Mouse (Mus musculus): ENCODE results near the gene Fmnl3. TPM values are rescaled to one million over a fixed set of nuclear protein-coding genes. Genes with fewer than 3 reads are reported as not detected.

The Fmnl3 gene
- polyA plus RNA-seq, 1 experiment from 2014 or later = 28.9 TPM

- 94% methylated on average over 5 of the region's 5 CpGs for whole genome bisulfite sequencing
These were observed 59.7 kb downstream of the Fmnl3 start for GRCm38 (mm10) chr15:99310617-99311016.

GRCm38 (mm10) chr15:99309549-99309948, 60.7 kb downstream of the Fmnl3 start:
- no peak for ATAC-seq (ENCODE audit: insufficient number of reproducible peaks, low FRiP score, low TSS enrichment, low read depth)
- 88% methylated on average over 9 of the region's 9 CpGs for WGBS

More at GRCm38 (mm10) chr15:99310617-99311016, 59.7 kb downstream of the Fmnl3 start:
- no peak overlapping the region for H3K27ac ChIP-seq (replicated peaks)
- ATAC-seq (ENCODE audit: insufficient number of reproducible peaks, low FRiP score, low TSS enrichment, low read depth) = no peak
- no peak overlapping the region for H3K9ac ChIP-seq
- no peak overlapping the region for H3K4me3 ChIP-seq (replicated peaks)
- no peaks in the 10 kb centered on the region for H3K9me3 ChIP-seq (replicated peaks)
- peaks cover 93% of the 10 kb centered on the region for H3K36me3 ChIP-seq
- no peaks in the 10 kb centered on the region for H3K4me1 ChIP-seq
- no peaks in the 10 kb centered on the region for H3K27me3 ChIP-seq
- H3K4me2 ChIP-seq (replicated peaks) = no peak overlapping the region

GRCm38 (mm10) chr15:99307476-99307875, 62.8 kb downstream of the Fmnl3 start:
- no peaks in the 10 kb centered on the region for H3K4me1 ChIP-seq
- H3K4me3 ChIP-seq (replicated peaks) = no peak overlapping the region
- H3K27me3 ChIP-seq = no peaks in the 10 kb centered on the region
- H3K27ac ChIP-seq (replicated peaks) = no peak overlapping the region
- H3K9me3 ChIP-seq (replicated peaks) = no peaks in the 10 kb centered on the region
- H3K9ac ChIP-seq = no peak overlapping the region
- no peak overlapping the region for H3K4me2 ChIP-seq (replicated peaks)
- WGBS = 82% methylated on average over 9 of the region's 9 CpGs
- H3K36me3 ChIP-seq = peaks cover 86% of the 10 kb centered on the region
- no peak for ATAC-seq (ENCODE audit: insufficient number of reproducible peaks, low FRiP score, low TSS enrichment, low read depth)

More at GRCm38 (mm10) chr15:99309549-99309948, 60.7 kb downstream of the Fmnl3 start:
- Histone ChIP-seq H3K9ac (no peak overlapping the region), H3K27me3 (no peaks in the 10 kb centered on the region), H3K9me3 (replicated peaks) (no peaks in the 10 kb centered on the region), H3K4me2 (replicated peaks) (no peak overlapping the region), H3K4me1 (no peaks in the 10 kb centered on the region), H3K36me3 (peaks cover 93% of the 10 kb centered on the region), H3K4me3 (replicated peaks) (no peak overlapping the region), H3K27ac (replicated peaks) (no peak overlapping the region)

DNA sequence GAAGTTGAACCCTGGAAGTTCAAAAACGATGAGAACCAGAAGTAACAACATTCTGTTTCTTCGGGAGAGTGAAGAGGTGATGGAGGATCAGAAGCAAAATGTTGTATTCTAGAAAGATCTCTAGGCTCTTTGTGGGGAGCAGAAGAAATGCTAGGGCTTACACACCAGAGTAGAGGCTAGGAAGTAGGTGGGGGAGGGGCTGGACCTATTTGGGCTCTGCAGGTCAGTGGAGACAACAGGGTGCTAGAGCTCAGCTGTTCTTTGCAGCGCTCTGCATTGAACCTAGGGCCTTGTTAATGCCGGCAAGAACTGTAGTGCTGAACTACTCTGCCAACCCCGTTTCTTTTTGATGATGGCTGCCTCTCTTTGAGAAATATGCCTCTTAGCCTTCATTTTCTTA, 74.1 kb downstream of the Fmnl3 start:
- WGBS = 41% methylated on average over 5 of the region's 5 CpGs
- Histone ChIP-seq H3K9me3 (replicated peaks) (no peaks in the 10 kb centered on the region), H3K27me3 (no peaks in the 10 kb centered on the region), H3K4me1 (peaks cover 17% of the 10 kb centered on the region; the same call in 1 of the 2 replicates), H3K4me2 (replicated peaks) (peak overlapping the region; percentile 73), H3K36me3 (no peaks in the 10 kb centered on the region), H3K27ac (replicated peaks) (peak overlapping the region; percentile 93), H3K9ac (0 out of 2 replicates have a peak overlapping the region, but pooled peaks have one; percentile 51), H3K4me3 (replicated peaks) (peak overlapping the region; percentile 73)
- ATAC-seq (ENCODE audit: insufficient number of reproducible peaks, low FRiP score, low TSS enrichment, low read depth) = no peak

DNA sequence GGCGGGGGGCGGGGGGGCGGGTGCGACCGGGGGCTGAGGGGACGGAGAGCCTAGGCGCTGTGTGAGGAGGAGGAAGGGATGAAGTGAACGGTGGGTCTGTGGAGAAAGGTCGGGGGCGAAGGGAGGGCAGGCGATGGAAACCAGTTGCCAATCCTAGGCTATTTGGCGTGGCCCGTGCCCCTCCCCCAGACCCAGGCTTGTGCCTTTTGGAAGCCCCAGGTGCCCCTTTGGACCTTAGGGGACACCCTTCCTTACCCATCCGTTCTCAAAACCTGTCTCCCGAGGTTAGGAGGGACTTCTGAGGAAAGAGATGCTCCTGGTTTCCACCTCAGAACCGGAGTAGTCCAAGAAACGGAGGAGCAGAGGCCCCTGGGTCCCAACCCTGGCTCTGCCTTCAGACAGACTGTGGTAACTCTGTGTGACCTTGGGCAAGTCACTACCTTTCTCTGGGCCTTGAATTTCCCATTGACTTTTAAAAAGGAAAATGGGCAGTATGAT, 74.7 kb downstream of the Fmnl3 start, which contains the start of gene Fam186b:
TSS of gene Fam186b (minus strand) at position 405 of the 498 bp plus-strand sequence.
- no peaks in the 10 kb centered on the region for H3K9me3 ChIP-seq (replicated peaks)
- H3K27ac ChIP-seq (replicated peaks) = peak within 1 kb of the TSS; percentile 93
- H3K27me3 ChIP-seq = no peaks in the 10 kb centered on the region
- H3K4me3 ChIP-seq (replicated peaks) = peak within 1 kb of the TSS; percentile 73
- H3K36me3 ChIP-seq = no peaks in the 10 kb centered on the region
- H3K9ac ChIP-seq = peak within 1 kb of the TSS; percentile 51
- under 1% methylated on average over 17 of the region's 17 CpGs for WGBS
- ATAC-seq (ENCODE audit: insufficient number of reproducible peaks, low FRiP score, low TSS enrichment, low read depth) = no peak; the same call in 1 of the 2 replicates
- H3K4me1 ChIP-seq = peaks cover 17% of the 10 kb centered on the region; the same call in 1 of the 2 replicates
- peak within 1 kb of the TSS; percentile 73 for H3K4me2 ChIP-seq (replicated peaks)

- H3K9ac ChIP-seq = peak within 1 kb of the TSS; percentile 51
- H3K4me2 ChIP-seq (replicated peaks) = peak within 1 kb of the TSS; percentile 73
- H3K36me3 ChIP-seq = no peaks in the 10 kb centered on the region
- H3K27me3 ChIP-seq = no peaks in the 10 kb centered on the region
- under 1% methylated on average over 53 of the region's 64 CpGs for WGBS
- H3K9me3 ChIP-seq (replicated peaks) = no peaks in the 10 kb centered on the region
- H3K27ac ChIP-seq (replicated peaks) = peak within 1 kb of the TSS; percentile 93
- ATAC-seq (ENCODE audit: insufficient number of reproducible peaks, low FRiP score, low TSS enrichment, low read depth) = peak; percentile 95
- peak within 1 kb of the TSS; percentile 73 for H3K4me3 ChIP-seq (replicated peaks)
- H3K4me1 ChIP-seq = peaks cover 17% of the 10 kb centered on the region; the same call in 1 of the 2 replicates
These were observed 75.4 kb downstream of the Fmnl3 start, which contains the start of gene Prpf40b for GRCm38 (mm10) chr15:99294813-99295374. Gene Prpf40b (plus strand): TSS chr15:99295087.

GRCm38 (mm10) chr15:99294287-99294686, 76.0 kb downstream of the Fmnl3 start:
- H3K9ac ChIP-seq = peak overlapping the region; percentile 37; the same call in 1 of the 2 replicates
- H3K27ac ChIP-seq (replicated peaks) = peak overlapping the region; percentile 93
- peak overlapping the region; percentile 73 for H3K4me2 ChIP-seq (replicated peaks)
- H3K4me3 ChIP-seq (replicated peaks) = peak overlapping the region; percentile 73
- no peak for ATAC-seq (ENCODE audit: insufficient number of reproducible peaks, low FRiP score, low TSS enrichment, low read depth)
- WGBS = 21% methylated on average over 16 of the region's 16 CpGs
- no peaks in the 10 kb centered on the region for H3K27me3 ChIP-seq
- H3K9me3 ChIP-seq (replicated peaks) = no peaks in the 10 kb centered on the region
- H3K36me3 ChIP-seq = no peaks in the 10 kb centered on the region
- H3K4me1 ChIP-seq = peaks cover 17% of the 10 kb centered on the region; the same call in 1 of the 2 replicates

DNA sequence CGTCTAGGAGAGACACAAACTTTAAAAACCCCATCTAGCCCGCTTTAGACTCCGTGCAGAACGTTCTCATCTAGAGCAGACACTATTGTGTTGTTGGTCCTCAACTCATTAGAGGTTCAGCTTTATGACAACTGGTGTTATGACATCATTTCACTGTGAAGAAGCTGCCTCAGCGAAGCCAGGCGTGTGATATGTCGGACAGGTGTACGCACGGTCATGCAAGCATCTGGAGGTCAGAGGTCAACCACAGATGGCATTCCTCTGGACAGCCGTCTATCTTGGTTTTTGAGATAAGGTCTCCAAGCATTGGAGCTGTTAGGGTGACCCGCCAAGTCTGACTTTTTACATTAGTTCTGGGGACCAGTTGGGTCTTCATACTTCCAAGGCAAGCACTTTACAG, 79.7 kb downstream of the Fmnl3 start:
- Histone ChIP-seq H3K4me3 (replicated peaks) (no peak overlapping the region), H3K4me1 (peaks cover 7% of the 10 kb centered on the region; the same call in 1 of the 2 replicates), H3K27ac (replicated peaks) (no peak overlapping the region), H3K9me3 (replicated peaks) (no peaks in the 10 kb centered on the region), H3K4me2 (replicated peaks) (no peak overlapping the region), H3K36me3 (no peaks in the 10 kb centered on the region), H3K27me3 (no peaks in the 10 kb centered on the region), H3K9ac (no peak overlapping the region)
- 83% methylated on average over 11 of the region's 11 CpGs for WGBS
- ATAC-seq (ENCODE audit: insufficient number of reproducible peaks, low FRiP score, low TSS enrichment, low read depth) = no peak

DNA sequence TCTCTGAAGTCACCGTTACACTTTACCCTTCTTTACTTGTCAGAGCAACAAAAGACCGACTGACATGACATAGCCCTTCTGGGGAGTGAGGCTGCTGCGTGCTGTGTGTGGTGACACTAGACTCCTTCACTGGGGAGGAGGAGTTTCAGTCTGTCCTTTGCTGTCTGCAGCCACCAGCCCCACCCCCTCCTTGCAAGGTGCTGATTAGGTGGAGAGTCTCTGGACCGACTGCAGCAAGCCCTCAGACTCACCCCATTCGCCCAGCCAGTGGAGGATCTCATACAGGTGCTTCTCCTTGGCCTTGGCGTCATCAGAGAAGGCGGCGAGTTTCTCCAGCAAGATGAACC, 85.1 kb downstream of the Fmnl3 start:
- no peaks in the 10 kb centered on the region for H3K9me3 ChIP-seq (replicated peaks)
- H3K27me3 ChIP-seq = no peaks in the 10 kb centered on the region
- no peak overlapping the region for H3K27ac ChIP-seq (replicated peaks)
- no peaks in the 10 kb centered on the region for H3K4me1 ChIP-seq
- WGBS = 54% methylated on average over 8 of the region's 8 CpGs
- no peak for ATAC-seq (ENCODE audit: insufficient number of reproducible peaks, low FRiP score, low TSS enrichment, low read depth)
- no peak overlapping the region for H3K4me3 ChIP-seq (replicated peaks)
- no peak overlapping the region for H3K9ac ChIP-seq
- H3K36me3 ChIP-seq = no peaks in the 10 kb centered on the region
- no peak overlapping the region for H3K4me2 ChIP-seq (replicated peaks)

- no peaks in the 10 kb centered on the region for H3K4me1 ChIP-seq
- H3K36me3 ChIP-seq = no peaks in the 10 kb centered on the region
- no peak overlapping the region for H3K4me3 ChIP-seq (replicated peaks)
- peak; percentile 36; the same call in 1 of the 2 replicates for ATAC-seq (ENCODE audit: insufficient number of reproducible peaks, low FRiP score, low TSS enrichment, low read depth)
- H3K4me2 ChIP-seq (replicated peaks) = no peak overlapping the region
- no peak overlapping the region for H3K27ac ChIP-seq (replicated peaks)
- no peaks in the 10 kb centered on the region for H3K27me3 ChIP-seq
- 44% methylated on average over 14 of the region's 14 CpGs for WGBS
- no peaks in the 10 kb centered on the region for H3K9me3 ChIP-seq (replicated peaks)
- no peak overlapping the region for H3K9ac ChIP-seq
These were observed 85.6 kb downstream of the Fmnl3 start for GRCm38 (mm10) chr15:99284527-99285188.

GRCm38 (mm10) chr15:99283456-99283855, 86.8 kb downstream of the Fmnl3 start:
- no peak overlapping the region for H3K27ac ChIP-seq (replicated peaks)
- no peak overlapping the region for H3K4me3 ChIP-seq (replicated peaks)
- H3K9ac ChIP-seq = no peak overlapping the region
- H3K4me1 ChIP-seq = no peaks in the 10 kb centered on the region
- no peaks in the 10 kb centered on the region for H3K36me3 ChIP-seq
- no peaks in the 10 kb centered on the region for H3K27me3 ChIP-seq
- H3K9me3 ChIP-seq (replicated peaks) = no peaks in the 10 kb centered on the region
- no peak overlapping the region for H3K4me2 ChIP-seq (replicated peaks)
- ATAC-seq (ENCODE audit: insufficient number of reproducible peaks, low FRiP score, low TSS enrichment, low read depth) = no peak
- 67% methylated on average over 10 of the region's 10 CpGs for WGBS

Data from embryonic facial prominence, embryonic 15.5 days (tissue).